Mouse (Mus musculus) CH12.LX (cell line): ENCODE measurements around the gene Prss34. TPM values are rescaled to one million over a fixed set of nuclear protein-coding genes. Genes with fewer than 3 reads are reported as not detected.

Experiments used
- DNase-seq: peaks from one replicate; pipeline ENCODE4 v3.0.0-alpha.2; 2013; ENCODE audit errors: extremely low read depth
- H3K27ac ChIP-seq: 2 replicates; pipeline ENCODE4 v1.5.1; 2012; ENCODE audit warnings: low read depth, mild to moderate bottlenecking, control low read depth, moderate library complexity; ENCODE audit not compliant: insufficient read depth
- H3K27me3 ChIP-seq: replicated peaks from 2 replicates; pipeline ENCODE3; 2012; ENCODE audit warnings: inconsistent platforms
- H3K36me3 ChIP-seq, 2 experiments: replicated peaks in 1 of 2; 2 replicates each; pipeline versions ENCODE3 to v1.6.1; 2012; ENCODE audit warnings: inconsistent platforms in 1 of 2, low read length in 1 of 2, mild to moderate bottlenecking in 1 of 2, mixed read lengths in 1 of 2, moderate library complexity in 1 of 2; ENCODE audit not compliant: control insufficient read depth in 1 of 2, insufficient read depth in 1 of 2
- H3K4me1 ChIP-seq, 2 experiments: 2 replicates each; pipeline ENCODE4 v1.6.1; 2012; ENCODE audit warnings: inconsistent platforms in 1 of 2, moderate library complexity in 1 of 2; ENCODE audit not compliant: insufficient read depth in 2 of 2, control insufficient read depth in 1 of 2
- H3K4me2 ChIP-seq: 2 replicates; pipeline ENCODE4 v1.6.1; 2012; ENCODE audit warnings: low read depth, mild to moderate bottlenecking, control low read depth; ENCODE audit not compliant: poor library complexity, insufficient read depth, severe bottlenecking
- H3K4me3 ChIP-seq, 3 experiments: fragments of 150-350 bp in 1 of 3; sonication (generic) in 1 of 3; replicated peaks in 1 of 3; 2 replicates each; pipeline versions ENCODE3 to v1.5.1; 2011 to 2012; ENCODE audit warnings: low read depth in 2 of 3, low read length in 2 of 3, mild to moderate bottlenecking in 2 of 3, moderate library complexity in 2 of 3, control low read depth in 1 of 3, improper control_type of control experiment in 1 of 3, inconsistent platforms in 1 of 3, mixed read lengths in 1 of 3; ENCODE audit not compliant: poor library complexity in 1 of 3
- H3K79me2 ChIP-seq: replicated peaks from 2 replicates; pipeline ENCODE4 v1.6.1; 2012; ENCODE audit warnings: mild to moderate bottlenecking, moderate library complexity; ENCODE audit not compliant: control insufficient read depth, poor library complexity, insufficient read depth, severe bottlenecking; ENCODE audit errors: extremely low read depth
- H3K9ac ChIP-seq: 2 replicates; pipeline ENCODE4 v1.6.1; 2012; ENCODE audit warnings: low read depth, mild to moderate bottlenecking, control low read depth, moderate library complexity; ENCODE audit not compliant: insufficient read depth
- H3K9me3 ChIP-seq: replicated peaks from 2 replicates; pipeline ENCODE3; 2012; ENCODE audit warnings: low read length, inconsistent platforms, mixed read lengths
- CTCF ChIP-seq, 2 experiments: IDR thresholded peaks in 1 of 2; conservative IDR thresholded peaks in 1 of 2; 2 replicates each; pipeline ENCODE4 v1.5.1; 2011 to 2012; ENCODE audit warnings: low read depth in 2 of 2, low read length in 2 of 2, improper control_type of control experiment in 1 of 2, inconsistent platforms in 1 of 2, mild to moderate bottlenecking in 1 of 2, moderate library complexity in 1 of 2
- EP300 ChIP-seq: IDR thresholded peaks from 2 replicates; pipeline ENCODE4 v1.6.1; 2011; ENCODE audit warnings: low read length, improper control_type of control experiment
- JUN ChIP-seq: IDR thresholded peaks from 2 replicates; pipeline ENCODE4 v1.6.1; 2011; ENCODE audit warnings: low read depth, mild to moderate bottlenecking, low read length, improper control_type of control experiment, moderate library complexity; ENCODE audit not compliant: insufficient read depth
- MAFK ChIP-seq: IDR thresholded peaks from 2 replicates; pipeline ENCODE4 v1.6.1; 2011; ENCODE audit warnings: low read length, improper control_type of control experiment; ENCODE audit not compliant: insufficient replicate concordance
- NRF1 ChIP-seq: IDR thresholded peaks from 2 replicates; pipeline ENCODE4 v1.6.1; 2014; ENCODE audit warnings: low read depth, mild to moderate bottlenecking, inconsistent platforms, low read length, improper control_type of control experiment, moderate library complexity
- PAX5 ChIP-seq: IDR thresholded peaks from 2 replicates; pipeline ENCODE4 v1.6.1; 2012; ENCODE audit warnings: low read length, inconsistent platforms, mixed read lengths
- POLR2AphosphoS2 ChIP-seq: IDR thresholded peaks from 2 replicates; pipeline ENCODE4 v1.6.1; 2011; ENCODE audit warnings: low read depth, low read length, improper control_type of control experiment
- dilution Hi-C: fragments of 300-500 bp; cut with MboI; formaldehyde crosslinking; loops from 2 replicates; pipeline ENCODE4 v1.14.3; 2020; ENCODE audit warnings: low sequenced_read_pairs; ENCODE audit not compliant: extremely low pct_unique_long_range_greater_than_20kb, extremely low pct_ligation_motif_present
- in situ Hi-C: fragments of 300-500 bp; cut with MboI; formaldehyde crosslinking; loops from 3 replicates; pipeline ENCODE4 v1.14.3; 2019; ENCODE audit warnings: low sequenced_read_pairs, low pct_ligation_motif_present, low pct_unique_long_range_greater_than_20kb, mixed read lengths
- polyA plus RNA-seq: library from polyadenylated mRNA; unstranded; fragments of >175 nt; gene quantifications from 2 replicates; pipeline ENCODE4 v1.2.1, GENCODE M21; 2012; ENCODE audit warnings: low read depth; ENCODE audit not compliant: insufficient read length
- total RNA-seq, 2 experiments: library from RNA; depleted of rRNA; stranded (reverse); fragments of 300-350 nt in 1 of 2; fragments of >200 nt in 1 of 2; gene quantifications; 2 replicates each; pipeline ENCODE4 v1.2.3; 2012 to 2014

The Prss34 gene
- total and polyA plus RNA-seq, 3 experiments = not detected

DNA sequence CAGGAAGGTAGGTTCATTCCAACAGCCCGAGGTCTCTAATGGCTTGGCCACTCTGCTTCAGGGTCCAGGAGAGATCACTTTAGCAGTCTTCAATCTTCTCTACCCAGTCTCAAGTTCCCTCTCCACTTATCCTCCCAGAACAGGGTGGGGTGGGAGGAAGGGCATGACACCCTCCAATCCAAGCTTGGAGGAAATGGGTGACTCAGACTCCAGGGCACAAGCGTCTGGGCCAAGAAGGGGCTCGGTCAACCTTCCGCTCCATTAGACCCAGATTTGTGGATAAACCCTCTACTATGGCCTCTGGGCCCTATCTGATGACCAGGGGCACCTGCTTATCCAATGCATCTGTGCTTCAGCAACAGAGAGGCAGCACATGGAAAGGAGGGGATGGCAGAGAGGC lies 47.3 kb downstream of the Prss34 start, which contains the start of gene Tpsab1:
TSS of gene Tpsab1 (minus strand) at position 101 of the 400 bp plus-strand sequence.
- H3K79me2 ChIP-seq = no peaks in the 10 kb centered on the region
- H3K9me3 ChIP-seq = no peaks in the 10 kb centered on the region
- H3K27me3 ChIP-seq = peaks cover 87% of the 10 kb centered on the region
- H3K27ac ChIP-seq = no peak within 1 kb of the TSS
- in situ Hi-C loops (no loop called here), dilution Hi-C loops (no loop called here)
- H3K4me1 ChIP-seq = no peaks in the 10 kb centered on the region
- H3K4me2 ChIP-seq = no peak within 1 kb of the TSS
- DNase-seq = no peak
- no peak within 1 kb of the TSS for H3K4me3 ChIP-seq
- no peaks in the 10 kb centered on the region for H3K36me3 ChIP-seq
- no peak within 1 kb of the TSS for H3K9ac ChIP-seq
- TF ChIP-seq CTCF (conservative IDR thresholded peaks at IDR 0.05 in 1 of 2, IDR thresholded peaks at IDR 0.05 in 1 of 2; ENCODE audit: low read depth in 2 of 2, low read length in 2 of 2) = no peak
- TF ChIP-seq NRF1 = no peak
- no peak for TF ChIP-seq PAX5
- no peak for TF ChIP-seq EP300
- no peak for TF ChIP-seq POLR2AphosphoS2
- no peak for TF ChIP-seq JUN
- TF ChIP-seq MAFK = no peak

Other genes starting within 250 kb of the Prss34 start
- 0.08 TPM in 1 of 2 replicates, not detected in the other for gene Tmem204, start 214.8 kb upstream of the Prss34 start, total RNA-seq (2012; rRNA removed)
- gene Tmem204, start 214.8 kb upstream of the Prss34 start, total RNA-seq (2014; rRNA removed) = not detected in 2 replicates
- 1.6 and 1.9 TPM in 2 replicates for gene Tmem204, start 214.8 kb upstream of the Prss34 start, polyA plus RNA-seq
- 28.4 and 42.5 TPM in 2 replicates for gene Telo2, start 182.4 kb upstream of the Prss34 start, total RNA-seq (2012; rRNA removed)
- gene Telo2, start 182.4 kb upstream of the Prss34 start, total RNA-seq (2014; rRNA removed) = 25.5 and 27.9 TPM in 2 replicates
- gene Telo2, start 182.4 kb upstream of the Prss34 start, polyA plus RNA-seq = 34.9 and 38.8 TPM in 2 replicates
- not detected in 2 replicates for gene Ptx4, start 177.6 kb upstream of the Prss34 start, total RNA-seq (2012; rRNA removed)
- gene Ptx4, start 177.6 kb upstream of the Prss34 start, total RNA-seq (2014; rRNA removed) = not detected in 2 replicates
- gene Ptx4, start 177.6 kb upstream of the Prss34 start, polyA plus RNA-seq = not detected in 2 replicates
- gene Clcn7, start 165.0 kb upstream of the Prss34 start, total RNA-seq (2012; rRNA removed) = 11.6 and 12.6 TPM in 2 replicates
- gene Clcn7, start 165.0 kb upstream of the Prss34 start, total RNA-seq (2014; rRNA removed) = 8.3 and 8.6 TPM in 2 replicates
- gene Clcn7, start 165.0 kb upstream of the Prss34 start, polyA plus RNA-seq = 14.2 and 14.3 TPM in 2 replicates
- gene Ccdc154, start 135.9 kb upstream of the Prss34 start, total RNA-seq (2012; rRNA removed) = 0.04 and 0.08 TPM in 2 replicates
- not detected in 2 replicates for gene Ccdc154, start 135.9 kb upstream of the Prss34 start, total RNA-seq (2014; rRNA removed)
- not detected in 2 replicates for gene Ccdc154, start 135.9 kb upstream of the Prss34 start, polyA plus RNA-seq
- gene Gm38655, start 122.9 kb upstream of the Prss34 start, total RNA-seq (2012; rRNA removed) = not detected in 2 replicates
- not detected in 2 replicates for gene Gm38655, start 122.9 kb upstream of the Prss34 start, total RNA-seq (2014; rRNA removed)
- not detected in 2 replicates for gene Gm38655, start 122.9 kb upstream of the Prss34 start, polyA plus RNA-seq
- gene BC003965, start 113.8 kb upstream of the Prss34 start, total RNA-seq (2012; rRNA removed) = 18.7 and 22.3 TPM in 2 replicates
- 24.7 and 25.4 TPM in 2 replicates for gene BC003965, start 113.8 kb upstream of the Prss34 start, total RNA-seq (2014; rRNA removed)
- 24.9 and 25.1 TPM in 2 replicates for gene BC003965, start 113.8 kb upstream of the Prss34 start, polyA plus RNA-seq
- gene Unkl, start 110.0 kb upstream of the Prss34 start, total RNA-seq (2012; rRNA removed) = 11.4 and 12.0 TPM in 2 replicates
- gene Unkl, start 110.0 kb upstream of the Prss34 start, total RNA-seq (2014; rRNA removed) = 14.3 and 14.7 TPM in 2 replicates
- 14.6 and 17.2 TPM in 2 replicates for gene Unkl, start 110.0 kb upstream of the Prss34 start, polyA plus RNA-seq
- 24.0 and 27.0 TPM in 2 replicates for gene Gnptg, start 58.3 kb upstream of the Prss34 start, total RNA-seq (2012; rRNA removed)
- 20.7 and 22.1 TPM in 2 replicates for gene Gnptg, start 58.3 kb upstream of the Prss34 start, total RNA-seq (2014; rRNA removed)
- gene Gnptg, start 58.3 kb upstream of the Prss34 start, polyA plus RNA-seq = 24.5 and 28.0 TPM in 2 replicates
- gene Tsr3, start 58.2 kb upstream of the Prss34 start, total RNA-seq (2012; rRNA removed) = 38.7 and 40.0 TPM in 2 replicates
- 38.3 and 40.8 TPM in 2 replicates for gene Tsr3, start 58.2 kb upstream of the Prss34 start, total RNA-seq (2014; rRNA removed)
- 42.3 and 52.8 TPM in 2 replicates for gene Tsr3, start 58.2 kb upstream of the Prss34 start, polyA plus RNA-seq
- gene Baiap3, start 42.0 kb upstream of the Prss34 start, total RNA-seq (2012; rRNA removed) = 0.08 and 0.21 TPM in 2 replicates
- gene Baiap3, start 42.0 kb upstream of the Prss34 start, total RNA-seq (2014; rRNA removed) = not detected in 2 replicates
- gene Baiap3, start 42.0 kb upstream of the Prss34 start, polyA plus RNA-seq = 0.19 and 0.25 TPM in 2 replicates
- gene Ube2i, start 23.8 kb upstream of the Prss34 start, total RNA-seq (2012; rRNA removed) = 356 and 455 TPM in 2 replicates
- 731 and 764 TPM in 2 replicates for gene Ube2i, start 23.8 kb upstream of the Prss34 start, total RNA-seq (2014; rRNA removed)
- gene Ube2i, start 23.8 kb upstream of the Prss34 start, polyA plus RNA-seq = 417 and 578 TPM in 2 replicates
- not detected in 2 replicates for gene Prss28, start 10.3 kb downstream of the Prss34 start, total RNA-seq (2012; rRNA removed)
- not detected in 2 replicates for gene Prss28, start 10.3 kb downstream of the Prss34 start, total RNA-seq (2014; rRNA removed)
- not detected in 2 replicates for gene Prss28, start 10.3 kb downstream of the Prss34 start, polyA plus RNA-seq
- gene Prss29, start 20.3 kb downstream of the Prss34 start, total RNA-seq (2012; rRNA removed) = not detected in 2 replicates
- gene Prss29, start 20.3 kb downstream of the Prss34 start, total RNA-seq (2014; rRNA removed) = not detected in 2 replicates
- gene Prss29, start 20.3 kb downstream of the Prss34 start, polyA plus RNA-seq = not detected in 2 replicates
- gene Tpsab1, start 47.2 kb downstream of the Prss34 start, total RNA-seq (2012; rRNA removed) = not detected in 2 replicates
- not detected in 2 replicates for gene Tpsab1, start 47.2 kb downstream of the Prss34 start, total RNA-seq (2014; rRNA removed)
- gene Tpsab1, start 47.2 kb downstream of the Prss34 start, polyA plus RNA-seq = not detected in 2 replicates
- not detected in 2 replicates for gene Tpsb2, start 67.9 kb downstream of the Prss34 start, total RNA-seq (2012; rRNA removed)
- not detected in 2 replicates for gene Tpsb2, start 67.9 kb downstream of the Prss34 start, total RNA-seq (2014; rRNA removed)
- gene Tpsb2, start 67.9 kb downstream of the Prss34 start, polyA plus RNA-seq = not detected in 2 replicates
- not detected in 2 replicates for gene Tpsg1, start 70.9 kb downstream of the Prss34 start, total RNA-seq (2012; rRNA removed)
- gene Tpsg1, start 70.9 kb downstream of the Prss34 start, total RNA-seq (2014; rRNA removed) = not detected in 2 replicates
- gene Tpsg1, start 70.9 kb downstream of the Prss34 start, polyA plus RNA-seq = not detected in 2 replicates
- 0.21 TPM in 1 of 2 replicates, not detected in the other for gene Cacna1h, start 135.4 kb downstream of the Prss34 start, total RNA-seq (2012; rRNA removed)
- gene Cacna1h, start 135.4 kb downstream of the Prss34 start, total RNA-seq (2014; rRNA removed) = 0.04 and 0.08 TPM in 2 replicates
- 0.21 and 0.49 TPM in 2 replicates for gene Cacna1h, start 135.4 kb downstream of the Prss34 start, polyA plus RNA-seq
- not detected in 2 replicates for gene Tekt4, start 156.2 kb downstream of the Prss34 start, total RNA-seq (2012; rRNA removed)
- not detected in 2 replicates for gene Tekt4, start 156.2 kb downstream of the Prss34 start, total RNA-seq (2014; rRNA removed)
- not detected in 2 replicates for gene Tekt4, start 156.2 kb downstream of the Prss34 start, polyA plus RNA-seq
- 0.17 and 0.38 TPM in 2 replicates for gene Sstr5, start 198.9 kb downstream of the Prss34 start, total RNA-seq (2012; rRNA removed)
- 0.08 and 0.35 TPM in 2 replicates for gene Sstr5, start 198.9 kb downstream of the Prss34 start, total RNA-seq (2014; rRNA removed)
- 1.9 and 2.4 TPM in 2 replicates for gene Sstr5, start 198.9 kb downstream of the Prss34 start, polyA plus RNA-seq